Comparison of ENCODE assay signal across 28 mouse cellular contexts in genomic region chr9:57963249-57963997, GRCm38 (mm10). TPM values are rescaled to one million over a fixed set of nuclear protein-coding genes. Genes with fewer than 3 reads are reported as not detected.
A peak's percentile ranks its signal among the peaks of the same experiment; 100 is the strongest.
DNase-seq lines count a peak whose midpoint lies in the region; ATAC-seq and TF ChIP-seq lines count a peak whose summit lies in the region.
"Had no signal": no experiment of that assay in that cellular context is flagged by ENCODE, and none has a peak within 500 bp of the region (broad histone marks: within the 10 kb centered on the region; RNA-seq: fewer than 3 reads in every experiment).

No protein-coding gene starts in this region.

- no peak for ATAC-seq in heart, embryonic 16.5 days (replicated peaks; ENCODE audit: extremely low read depth, insufficient read depth, low FRiP score)
- no peak for ATAC-seq in heart, embryonic 11.5 days (replicated peaks; ENCODE audit: insufficient number of reproducible peaks, low FRiP score, low TSS enrichment)
- ATAC-seq: forebrain, embryonic 15.5 days; hindbrain, postnatal 0 days; inflammation-experienced regulatory T-cells, adult 6 months; intestine, embryonic 16.5 days; Patski had no signal

- DNase-seq in gastrocnemius, adult 2 months, result no peak
- no peak for DNase-seq in gastrocnemius, adult 8-10 months (ENCODE audit: low spot score in 2 of 2)
- no peak for DNase-seq in left cerebral cortex, adult 2 months (ENCODE audit: extremely low spot score in 1 of 2, low spot score in 2 of 2)
- no peak for DNase-seq in left cerebral cortex, postnatal 25 days (ENCODE audit: low spot score in 2 of 2)
- no peak for DNase-seq in CH12.LX (ENCODE audit: extremely low read depth)
- no peak for DNase-seq in embryo, embryonic 10 days (ENCODE audit: low spot score)
- DNase-seq: adrenal gland, postnatal 10 days; cerebellum, adult 11 months; cerebellum, postnatal 25 days; embryo, embryonic 11 days; gastrocnemius, postnatal 14 days; heart, adult 11 months had no signal

- in situ Hi-C loops in CH12.LX (cut with MboI; ENCODE audit: low pct_ligation_motif_present, low pct_unique_long_range_greater_than_20kb, low sequenced_read_pairs), result no loop called here

- no peaks in the 10 kb centered on the region for H3K36me3 ChIP-seq in heart, embryonic 16.5 days (ENCODE audit: control insufficient read depth, insufficient read depth)
- H3K36me3 ChIP-seq in heart, embryonic 11.5 days (ENCODE audit: control insufficient read depth, insufficient read depth, low read length), result no peaks in the 10 kb centered on the region
- peaks cover 47 to 52% of the 10 kb centered on the region in 2 experiments for H3K36me3 ChIP-seq in CH12.LX (replicated peaks in 1 of 2; ENCODE audit: control insufficient read depth in 1 of 2, insufficient read depth in 1 of 2, low read length in 1 of 2)
- H3K36me3 ChIP-seq: embryonic facial prominence, embryonic 10.5 days; embryonic facial prominence, embryonic 13.5 days; G1E had no signal

- peaks cover 7% of the 10 kb centered on the region for H3K79me2 ChIP-seq in CH12.LX (replicated peaks; ENCODE audit: control insufficient read depth, extremely low read depth, insufficient read depth, poor library complexity, severe bottlenecking)

- TF ChIP-seq EP300 in CH12.LX (IDR thresholded peaks at IDR 0.05; ENCODE audit: low read length), result no peak

- peak overlapping the region; percentile 84 for H3K27ac ChIP-seq in gastrocnemius, adult 2 months
- H3K27ac ChIP-seq in heart, embryonic 16.5 days (ENCODE audit: low read length), result peak overlapping the region; percentile 24; the same call in 1 of the 2 replicates
- H3K27ac ChIP-seq in heart, embryonic 11.5 days (ENCODE audit: low read depth, low read length), result no peak overlapping the region
- H3K27ac ChIP-seq in left cerebral cortex, adult 2 months, result peak overlapping the region; percentile 88
- peak overlapping the region; percentile 99 for H3K27ac ChIP-seq in CH12.LX (ENCODE audit: insufficient read depth, low read depth)
- H3K27ac ChIP-seq: embryonic facial prominence, embryonic 13.5 days; forebrain, embryonic 12.5 days; forebrain, embryonic 15.5 days; hindbrain, embryonic 14.5 days had no signal

- no peak overlapping the region for H3K4me2 ChIP-seq in heart, embryonic 16.5 days (ENCODE audit: low read depth, low read length)
- no peak overlapping the region for H3K4me2 ChIP-seq in heart, embryonic 11.5 days
- no peak overlapping the region for H3K4me2 ChIP-seq in CH12.LX (ENCODE audit: insufficient read depth, low read depth, poor library complexity, severe bottlenecking)
- H3K4me2 ChIP-seq: embryonic facial prominence, embryonic 13.5 days; forebrain, embryonic 12.5 days; forebrain, embryonic 15.5 days; hindbrain, embryonic 14.5 days had no signal

- no peak for TF ChIP-seq CTCF in gastrocnemius, adult 2 months (IDR thresholded peaks at IDR 0.05)
- TF ChIP-seq CTCF in left cerebral cortex, adult 2 months (IDR thresholded peaks at IDR 0.05), result no peak
- TF ChIP-seq CTCF in CH12.LX (conservative IDR thresholded peaks at IDR 0.05 in 1 of 2, IDR thresholded peaks at IDR 0.05 in 1 of 2; ENCODE audit: low read depth in 2 of 2, low read length in 2 of 2), result peak in 1 of 2 experiments; percentile 30; a peak in 1 of 4 replicates

- 82% methylated on average over 4 of the region's 4 CpGs for WGBS in heart, embryonic 16.5 days
- 78% methylated on average over 4 of the region's 4 CpGs for WGBS in heart, embryonic 11.5 days (ENCODE audit: insufficient replicate concordance)

- H3K27me3 ChIP-seq in heart, embryonic 16.5 days (ENCODE audit: control insufficient read depth, insufficient read depth, low read length), result no peaks in the 10 kb centered on the region
- H3K27me3 ChIP-seq in heart, embryonic 11.5 days (ENCODE audit: control insufficient read depth, insufficient read depth, low read length), result no peaks in the 10 kb centered on the region
- no peaks in the 10 kb centered on the region for H3K27me3 ChIP-seq in CH12.LX (replicated peaks)
- H3K27me3 ChIP-seq: embryonic facial prominence, embryonic 13.5 days; forebrain, embryonic 12.5 days; forebrain, embryonic 15.5 days; Patski had no signal

- TF ChIP-seq POLR2A in CH12.LX (IDR thresholded peaks at IDR 0.05; ENCODE audit: low read depth, low read length), result no peak

- dilution Hi-C loops in CH12.LX (cut with MboI; ENCODE audit: extremely low pct_ligation_motif_present, extremely low pct_unique_long_range_greater_than_20kb, low sequenced_read_pairs), result no loop called here

- no peaks in the 10 kb centered on the region for H3K9me3 ChIP-seq in heart, embryonic 16.5 days (replicated peaks; ENCODE audit: control insufficient read depth, low read length)
- H3K9me3 ChIP-seq in heart, embryonic 11.5 days (replicated peaks; ENCODE audit: control insufficient read depth, low read length), result no peaks in the 10 kb centered on the region
- H3K9me3 ChIP-seq in CH12.LX (replicated peaks; ENCODE audit: low read length), result no peaks in the 10 kb centered on the region
- H3K9me3 ChIP-seq: embryonic facial prominence, embryonic 10.5 days; embryonic facial prominence, embryonic 13.5 days; forebrain, embryonic 12.5 days; forebrain, embryonic 15.5 days; G1E had no signal

- H3K4me3 ChIP-seq in gastrocnemius, adult 2 months, result no peak overlapping the region
- H3K4me3 ChIP-seq in heart, embryonic 16.5 days (ENCODE audit: low read length), result no peak overlapping the region
- no peak overlapping the region for H3K4me3 ChIP-seq in heart, embryonic 11.5 days (ENCODE audit: low read depth, low read length)
- no peak overlapping the region for H3K4me3 ChIP-seq in left cerebral cortex, adult 2 months
- H3K4me3 ChIP-seq in CH12.LX (replicated peaks in 1 of 3; ENCODE audit: low read depth in 2 of 3, low read length in 2 of 3, poor library complexity in 1 of 3), result no peak overlapping the region
- H3K4me3 ChIP-seq: embryonic facial prominence, embryonic 10.5 days; embryonic facial prominence, embryonic 13.5 days; erythroblast, embryonic 14.5 days; forebrain, embryonic 12.5 days; forebrain, embryonic 15.5 days had no signal

- TF ChIP-seq RAD21 in CH12.LX (IDR thresholded peaks at IDR 0.05; ENCODE audit: low read depth, low read length), result no peak; the same call in none of the 2 replicates

- intact Hi-C loops in gastrocnemius, adult 2 months (cut with DNase I), result no loop called here
- intact Hi-C loops in left cerebral cortex, adult 2 months (cut with DNase I), result no loop called here
- intact Hi-C loops in left cerebral cortex, postnatal 25 days (cut with DNase I), result no loop called here

- peaks cover 37% of the 10 kb centered on the region for H3K4me1 ChIP-seq in heart, embryonic 16.5 days (ENCODE audit: control insufficient read depth, insufficient read depth, low read length)
- H3K4me1 ChIP-seq in heart, embryonic 11.5 days (ENCODE audit: control insufficient read depth, insufficient read depth, low read length), result peaks cover 16% of the 10 kb centered on the region
- H3K4me1 ChIP-seq in CH12.LX (ENCODE audit: control insufficient read depth in 1 of 2, insufficient read depth in 2 of 2), result peaks cover 37 to 96% of the 10 kb centered on the region in 2 experiments
- H3K4me1 ChIP-seq: forebrain, embryonic 12.5 days; forebrain, embryonic 15.5 days had no signal

- no peak overlapping the region for H3K9ac ChIP-seq in heart, embryonic 16.5 days (ENCODE audit: low read length)
- no peak overlapping the region for H3K9ac ChIP-seq in heart, embryonic 11.5 days (ENCODE audit: low read depth, low read length)
- no peak overlapping the region for H3K9ac ChIP-seq in CH12.LX (ENCODE audit: insufficient read depth, low read depth)
- H3K9ac ChIP-seq: embryonic facial prominence, embryonic 13.5 days; forebrain, embryonic 12.5 days; forebrain, embryonic 15.5 days; hindbrain, embryonic 14.5 days had no signal

TF ChIP-seq in CH12.LX, 34 proteins besides CTCF, POLR2A, EP300 and RAD21 (continues in another document):
- TF ChIP-seq UBTF (IDR thresholded peaks at IDR 0.05; ENCODE audit: low read depth, low read length) (no peak), JUN (IDR thresholded peaks at IDR 0.05; ENCODE audit: insufficient read depth, low read depth, low read length) (no peak), HCFC1 (IDR thresholded peaks at IDR 0.05; ENCODE audit: low read depth, low read length) (no peak), ETS1 (conservative IDR thresholded peaks at IDR 0.05; ENCODE audit: low read depth, low read length) (no peak), ELF1 (IDR thresholded peaks at IDR 0.05; ENCODE audit: low read depth, low read length) (0 out of 2 replicates have a peak, but pooled peaks have one; percentile 22)

RNA-seq across cellular contexts. Expression of gene Sema7a, which starts 23.5 kb away (rescaled TPM):
- 10 to 100 TPM in 1 of 2 experiments, 1 to 10 TPM in 1; 9.0 to 14.4 TPM for total RNA-seq in gastrocnemius, adult 2 months (2021)
- 10 to 100 TPM in 1 of 4 experiments, 1 to 10 TPM in 3; 5.9 to 11.0 (median 7.8) TPM for total RNA-seq in gastrocnemius, adult 8-10 months (2022)
- 0.60 and 1.4 TPM in 2 replicates for polyA plus RNA-seq in heart, embryonic 16.5 days (2015; fragmentation: Nextera tagmentation; extraction: Ambion mirVana)
- polyA plus RNA-seq in heart, embryonic 11.5 days (2014; fragmentation: Nextera tagmentation; extraction: Ambion mirVana), result 0.17 and 0.18 TPM in 2 replicates
- total RNA-seq in left cerebral cortex, adult 2 months (2021), result 100 to 1,000 TPM; 151 to 160 TPM
- 100 to 1,000 TPM; 139 to 145 TPM for total RNA-seq in left cerebral cortex, postnatal 25 days (2021)
- 113 and 181 TPM in 2 replicates for total RNA-seq in CH12.LX (2012; rRNA removed)
- total RNA-seq in CH12.LX (2014; rRNA removed), result 78.2 and 88.6 TPM in 2 replicates
- 81.9 and 89.4 TPM in 2 replicates for polyA plus RNA-seq in CH12.LX (2012; ENCODE audit: insufficient read length, low read depth)
- total RNA-seq: G1E had no signal

RNA-seq across cellular contexts. Expression of gene Cyp11a1, which starts 42.8 kb away (rescaled TPM):
- under 1 TPM in 1 of 2 experiments, not detected in 1; 0.10 TPM for total RNA-seq in gastrocnemius, adult 2 months (2021)
- total RNA-seq in gastrocnemius, adult 8-10 months (2022), result 1 to 10 TPM in 1 of 4 experiments, under 1 TPM in 1, not detected in 2; 0.27 to 1.3 TPM
- polyA plus RNA-seq in heart, embryonic 16.5 days (2015; fragmentation: Nextera tagmentation; extraction: Ambion mirVana), result 0.32 and 0.33 TPM in 2 replicates
- not detected in 2 replicates for polyA plus RNA-seq in heart, embryonic 11.5 days (2014; fragmentation: Nextera tagmentation; extraction: Ambion mirVana)
- total RNA-seq in left cerebral cortex, adult 2 months (2021), result 1 to 10 TPM; 3.8 to 4.7 TPM
- total RNA-seq in left cerebral cortex, postnatal 25 days (2021), result 1 to 10 TPM; 3.5 to 6.7 TPM
- total RNA-seq in CH12.LX (2012; rRNA removed), result 2.6 and 4.6 TPM in 2 replicates
- 8.3 and 9.0 TPM in 2 replicates for total RNA-seq in CH12.LX (2014; rRNA removed)
- 12.1 and 12.8 TPM in 2 replicates for polyA plus RNA-seq in CH12.LX (2012; ENCODE audit: insufficient read length, low read depth)
- total RNA-seq: common myeloid progenitor, adult 5-6 weeks; heart, postnatal 25 days had no signal
- polyA plus RNA-seq: embryonic facial prominence, embryonic 10.5 days; hindbrain, embryonic 11.5 days had no signal

RNA-seq across cellular contexts. Expression of gene Ubl7, which starts 52.6 kb away (rescaled TPM):
- total RNA-seq in gastrocnemius, adult 2 months (2021), result 10 to 100 TPM; 81.3 to 82.1 TPM
- total RNA-seq in gastrocnemius, adult 8-10 months (2022), result 10 to 100 TPM; 85.4 to 92.1 (median 90.3) TPM
- polyA plus RNA-seq in heart, embryonic 16.5 days (2015; fragmentation: Nextera tagmentation; extraction: Ambion mirVana), result 110 and 113 TPM in 2 replicates
- 97.7 and 106 TPM in 2 replicates for polyA plus RNA-seq in heart, embryonic 11.5 days (2014; fragmentation: Nextera tagmentation; extraction: Ambion mirVana)
- total RNA-seq in left cerebral cortex, adult 2 months (2021), result 100 to 1,000 TPM; 101 to 109 TPM
- total RNA-seq in left cerebral cortex, postnatal 25 days (2021), result 100 to 1,000 TPM; 103 to 113 TPM
- total RNA-seq in CH12.LX (2012; rRNA removed), result 31.2 and 37.3 TPM in 2 replicates
- total RNA-seq in CH12.LX (2014; rRNA removed), result 19.9 and 24.7 TPM in 2 replicates
- polyA plus RNA-seq in CH12.LX (2012; ENCODE audit: insufficient read length, low read depth), result 73.3 and 81.1 TPM in 2 replicates

Comparison
In these comparisons a context has a peak if more than half of its experiments do, and no peak if none do; other contexts are left out.
1. RNA of gene Sema7a, which starts 23.5 kb away (total RNA-seq): 78.2 to 181 TPM in CH12.LX, 151 to 160 TPM in left cerebral cortex, adult 2 months and 139 to 145 TPM in left cerebral cortex, postnatal 25 days; 9.0 to 14.4 TPM in gastrocnemius, adult 2 months and 5.9 to 11.0 TPM in gastrocnemius, adult 8-10 months; every median in the first group is over 4 times any median in the second.